8 mouse cellular contexts compared by ENCODE assay signal in the genomic region with DNA sequence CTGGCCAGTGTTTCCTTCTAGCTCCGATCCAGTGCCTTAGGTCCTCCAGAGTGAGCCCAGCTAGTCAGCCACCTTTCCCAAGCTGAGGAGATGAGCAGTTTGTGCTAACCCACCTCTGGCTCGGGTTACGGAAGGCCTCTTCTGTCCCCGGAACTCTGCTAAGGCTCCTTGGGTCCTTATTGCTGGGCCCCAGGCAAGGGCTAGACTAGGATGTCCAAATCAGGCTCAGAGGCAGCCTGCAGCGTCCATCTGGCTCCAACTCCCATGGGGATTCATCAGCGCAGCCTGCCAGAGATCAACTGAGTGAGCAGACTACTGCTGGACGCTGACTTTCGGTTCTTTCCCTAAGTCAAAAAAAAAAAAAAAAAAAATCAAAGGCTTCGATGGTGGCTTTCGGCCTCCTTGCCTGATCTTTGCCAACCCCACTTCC. TPM values are rescaled to one million over a fixed set of nuclear protein-coding genes. Genes with fewer than 3 reads are reported as not detected.
A peak's percentile ranks its signal among the peaks of the same experiment; 100 is the strongest.
DNase-seq lines count a peak whose midpoint lies in the region; ATAC-seq lines count a peak whose summit lies in the region.

No protein-coding gene starts in this region.

- peak; percentile 48 for DNase-seq in gastrocnemius, adult 18-20 months (ENCODE audit: low spot score)
- no peak for DNase-seq in gastrocnemius, postnatal 4 days (ENCODE audit: low spot score in 2 of 2)
- DNase-seq in cerebellum, adult 9-10 months, result peak; percentile 87
- DNase-seq in heart, adult 9 months (ENCODE audit: low spot score in 2 of 2), result peak; percentile 63 to 65
- DNase-seq in urinary bladder, postnatal 10 days (ENCODE audit: low spot score), result no peak
- DNase-seq in thymus, postnatal 14 days, result no peak

- H3K9me3 ChIP-seq in liver, embryonic 12.5 days (replicated peaks), result no peaks in the 10 kb centered on the region
- H3K9me3 ChIP-seq in stomach, embryonic 15.5 days, result no peaks in the 10 kb centered on the region

- H3K4me1 ChIP-seq in liver, embryonic 12.5 days, result peaks cover 27% of the 10 kb centered on the region
- H3K4me1 ChIP-seq in stomach, embryonic 15.5 days, result peaks cover 19% of the 10 kb centered on the region

- H3K4me3 ChIP-seq in liver, embryonic 12.5 days, result 0 out of 2 replicates have a peak overlapping the region, but pooled peaks have one; percentile 7
- peak overlapping the region; percentile 17; the same call in 1 of the 2 replicates for H3K4me3 ChIP-seq in stomach, embryonic 15.5 days (replicated peaks)

- no peak for ATAC-seq in liver, embryonic 12.5 days
- no peak for ATAC-seq in stomach, embryonic 15.5 days (ENCODE audit: insufficient read depth, low FRiP score, low read depth)

- H3K4me2 ChIP-seq in liver, embryonic 12.5 days, result peak overlapping the region; percentile 65; the same call in 1 of the 2 replicates
- peak overlapping the region; percentile 25 for H3K4me2 ChIP-seq in stomach, embryonic 15.5 days

- H3K9ac ChIP-seq in liver, embryonic 12.5 days, result no peak overlapping the region
- H3K9ac ChIP-seq in stomach, embryonic 15.5 days, result no peak overlapping the region

- H3K27me3 ChIP-seq in liver, embryonic 12.5 days (replicated peaks), result peaks cover 100% of the 10 kb centered on the region
- H3K27me3 ChIP-seq in stomach, embryonic 15.5 days (replicated peaks), result peaks cover 93% of the 10 kb centered on the region

- 4% methylated on average over 10 of the region's 10 CpGs for WGBS in liver, embryonic 12.5 days (ENCODE audit: insufficient replicate concordance)
- WGBS in stomach, embryonic 15.5 days, result 5% methylated on average over 10 of the region's 10 CpGs

- no peaks in the 10 kb centered on the region for H3K36me3 ChIP-seq in liver, embryonic 12.5 days
- H3K36me3 ChIP-seq in stomach, embryonic 15.5 days, result no peaks in the 10 kb centered on the region

- no peak overlapping the region for H3K27ac ChIP-seq in liver, embryonic 12.5 days
- no peak overlapping the region for H3K27ac ChIP-seq in stomach, embryonic 15.5 days

RNA-seq across cellular contexts. Expression of gene Pax6, which starts 4.9 kb away (rescaled TPM):
- total RNA-seq in gastrocnemius, adult 18-20 months (2021), result not detected
- total RNA-seq in gastrocnemius, postnatal 4 days (2021), result not detected
- polyA plus RNA-seq in liver, embryonic 12.5 days (2016; fragmentation: Nextera tagmentation; extraction: Ambion mirVana), result 0.05 TPM in 1 of 2 replicates, not detected in the other
- 2.5 and 4.0 TPM in 2 replicates for polyA plus RNA-seq in stomach, embryonic 15.5 days (2015; fragmentation: Nextera tagmentation; extraction: Ambion mirVana)

Comparison
In these comparisons a context has a peak if more than half of its experiments do, and no peak if none do; other contexts are left out.
1. DNase-seq: peak in gastrocnemius, adult 18-20 months (single experiment), cerebellum, adult 9-10 months (single experiment) and heart, adult 9 months (2 of 2); none in gastrocnemius, postnatal 4 days (0 of 2), urinary bladder, postnatal 10 days (single experiment) and thymus, postnatal 14 days (single experiment).